Mouse (Mus musculus): ENCODE results near the gene Gm49395. TPM values are rescaled to one million over a fixed set of nuclear protein-coding genes. Genes with fewer than 3 reads are reported as not detected.

Gene Gm49395
- total RNA-seq, 4 experiments from 2014 or later: 4.4 to 10.0 (median 8.7) TPM

DNA sequence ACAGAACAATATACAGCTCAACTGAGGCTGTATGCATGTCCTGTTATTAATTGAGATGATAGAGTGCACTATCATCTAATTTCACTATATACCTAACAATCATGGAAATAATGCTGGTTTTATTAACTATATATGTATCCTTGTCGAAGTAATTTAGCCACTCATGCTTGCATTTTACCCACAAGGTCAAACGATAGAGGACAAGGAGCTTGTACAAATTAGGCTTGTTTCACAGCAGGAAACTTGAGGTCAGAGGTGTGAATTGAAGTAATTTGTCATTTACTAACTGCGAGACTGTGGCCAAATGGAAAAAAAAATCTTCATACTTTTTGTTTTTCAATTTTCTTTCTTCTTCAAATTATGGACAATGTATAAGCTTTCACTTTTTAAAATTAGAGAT, 3.5 kb downstream of the Gm49395 start:
- no peak for DNase-seq

DNA sequence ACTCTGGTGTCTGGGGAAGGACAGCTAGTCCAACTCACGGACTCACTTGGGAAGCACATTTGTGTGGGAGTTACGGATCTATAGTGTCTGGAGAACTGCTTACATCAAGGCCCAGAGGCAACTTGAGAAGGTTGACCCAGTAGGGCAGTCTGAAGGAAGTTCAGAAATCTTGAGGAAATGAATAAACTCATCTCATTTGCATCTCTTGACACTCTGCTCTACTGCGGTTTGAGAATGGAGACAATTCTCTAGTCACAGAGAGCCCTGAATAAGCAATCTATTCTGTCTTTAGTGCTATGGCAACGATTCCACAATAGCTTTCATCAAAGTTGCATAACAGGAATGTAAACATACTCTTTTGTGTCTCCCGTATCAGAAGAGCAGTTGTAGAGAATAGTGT, 4.8 kb downstream of the Gm49395 start:
- DNase-seq: no peak

DNA sequence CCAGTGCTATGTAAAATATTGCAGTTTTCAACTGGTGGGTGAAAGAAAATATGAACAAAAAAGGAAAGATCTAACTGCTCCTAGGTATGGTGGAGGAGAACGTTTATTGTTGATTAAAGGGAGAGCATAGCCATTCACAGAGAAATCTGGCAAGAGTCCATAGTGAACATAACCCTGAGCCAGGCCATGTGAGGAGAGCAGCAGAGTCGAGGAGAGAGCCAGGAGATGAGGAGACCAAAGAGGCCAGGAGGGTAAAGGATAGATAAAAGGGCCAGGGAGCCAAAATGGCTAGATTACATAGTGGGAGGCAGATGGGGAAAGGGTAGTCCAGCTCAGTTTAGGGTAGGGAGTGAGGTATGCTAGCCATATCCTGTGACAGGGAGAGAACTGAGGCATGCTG, 5.5 kb downstream of the Gm49395 start:
- DNase-seq: no peak

DNA sequence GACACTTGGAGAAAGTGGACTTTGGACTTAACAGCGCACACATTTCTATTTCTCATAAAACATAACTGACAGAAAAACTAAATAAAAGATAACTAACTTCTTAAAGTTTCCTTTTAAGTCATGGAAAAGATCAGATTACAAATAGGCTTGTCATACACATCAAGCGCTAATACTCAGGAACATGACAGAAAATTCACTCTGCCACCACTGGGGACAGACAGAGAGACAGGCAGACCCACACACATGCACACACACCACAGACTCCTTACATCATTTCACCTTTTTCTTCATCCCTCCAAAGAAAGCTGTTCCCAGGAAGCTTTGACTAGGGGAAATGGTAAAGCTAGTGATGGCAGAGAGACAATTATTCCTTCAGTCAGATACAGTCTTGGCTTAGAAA, 6.3 kb downstream of the Gm49395 start:
- no peak for DNase-seq

DNA sequence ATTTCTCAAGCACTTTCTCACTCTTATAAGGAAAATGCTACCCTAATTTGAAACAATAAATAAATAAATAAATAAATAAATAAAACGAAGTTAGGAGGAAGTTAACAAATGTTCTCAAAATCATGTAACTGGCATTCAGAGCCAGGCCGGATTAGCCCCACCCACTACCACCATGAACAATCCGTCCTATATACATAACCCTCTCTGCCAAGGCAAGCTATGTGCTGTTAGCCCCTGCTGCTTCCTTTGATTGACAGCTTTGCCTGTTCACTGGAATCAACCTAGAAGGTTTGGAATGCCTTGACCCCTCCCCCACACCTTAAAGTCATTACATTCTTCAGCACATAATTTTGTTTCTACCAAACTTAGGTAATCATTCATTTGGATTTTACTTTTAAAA, 10.2 kb downstream of the Gm49395 start:
- no peak for DNase-seq

DNA sequence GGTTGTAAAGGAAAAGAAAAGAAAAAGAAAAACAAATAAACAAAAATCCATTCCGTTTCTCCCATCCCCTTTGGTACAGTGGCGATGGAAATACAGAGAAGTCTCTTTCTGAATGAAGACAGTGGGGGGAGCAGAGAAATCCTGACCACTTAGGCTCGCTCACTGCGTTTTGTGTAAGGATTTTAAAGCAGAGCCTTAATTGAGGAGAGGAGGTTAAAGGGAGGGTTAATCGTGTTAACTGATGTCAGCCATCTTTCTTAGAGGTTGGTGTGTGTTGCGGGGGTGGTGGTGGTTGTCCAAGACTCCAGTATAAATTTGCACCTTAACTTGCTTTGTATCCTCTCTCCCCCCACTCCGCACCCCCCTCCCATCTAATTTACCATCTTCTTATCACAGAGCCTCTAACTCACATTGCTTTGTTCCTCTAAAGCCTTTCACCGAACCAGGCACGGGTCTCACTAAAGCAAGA, 10.7 kb downstream of the Gm49395 start:
- DNase-seq: no peak

DNA sequence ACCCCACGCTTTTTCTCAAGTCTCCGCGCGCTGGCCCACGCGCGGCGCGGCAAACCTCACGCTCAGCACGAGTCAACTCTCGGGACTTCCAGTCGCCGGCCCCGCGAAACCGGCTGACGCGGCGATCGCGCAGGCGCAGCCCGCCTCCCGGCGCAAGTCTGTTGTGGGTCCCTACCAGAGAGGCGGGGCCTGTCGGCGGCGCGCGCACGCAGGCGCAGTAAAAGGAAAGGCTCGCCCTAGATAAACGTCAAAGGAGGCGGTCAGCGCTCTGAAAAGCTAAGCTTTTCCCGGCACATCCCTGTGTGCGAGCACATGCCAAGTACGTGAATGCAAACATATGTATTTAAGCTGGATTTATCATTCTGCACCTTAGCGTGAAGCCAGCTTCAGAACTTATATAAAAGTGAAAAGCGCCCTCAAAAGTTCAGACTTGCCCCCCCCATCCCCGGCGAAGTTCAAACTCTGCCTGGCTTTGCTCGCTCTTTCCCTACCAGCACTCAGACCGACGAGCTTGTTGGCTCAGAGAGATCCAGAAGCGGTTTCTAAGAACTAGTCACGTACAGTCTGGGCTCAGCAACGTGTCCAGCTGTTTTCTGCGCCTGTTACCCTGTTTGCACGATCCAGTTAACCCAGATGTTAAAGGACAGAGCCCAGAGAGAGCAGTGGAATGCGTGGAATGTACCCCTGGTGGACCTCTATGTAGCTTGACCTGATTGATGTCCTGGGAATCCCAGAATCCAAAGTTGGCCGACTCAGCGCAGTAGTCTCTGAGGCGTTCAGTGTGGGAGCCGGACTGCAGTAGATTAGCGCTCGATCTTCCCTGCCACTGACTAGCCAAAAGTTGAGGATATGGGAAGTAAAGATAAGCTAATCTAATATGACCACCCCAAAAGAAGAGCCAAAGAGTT, 11.4 kb downstream of the Gm49395 start, which contains the start of gene Pelo:
Gene Pelo, minus strand, starts transcription at position 118 of the 908 bp plus-strand sequence.
- DNase-seq: peak; percentile 95

DNA sequence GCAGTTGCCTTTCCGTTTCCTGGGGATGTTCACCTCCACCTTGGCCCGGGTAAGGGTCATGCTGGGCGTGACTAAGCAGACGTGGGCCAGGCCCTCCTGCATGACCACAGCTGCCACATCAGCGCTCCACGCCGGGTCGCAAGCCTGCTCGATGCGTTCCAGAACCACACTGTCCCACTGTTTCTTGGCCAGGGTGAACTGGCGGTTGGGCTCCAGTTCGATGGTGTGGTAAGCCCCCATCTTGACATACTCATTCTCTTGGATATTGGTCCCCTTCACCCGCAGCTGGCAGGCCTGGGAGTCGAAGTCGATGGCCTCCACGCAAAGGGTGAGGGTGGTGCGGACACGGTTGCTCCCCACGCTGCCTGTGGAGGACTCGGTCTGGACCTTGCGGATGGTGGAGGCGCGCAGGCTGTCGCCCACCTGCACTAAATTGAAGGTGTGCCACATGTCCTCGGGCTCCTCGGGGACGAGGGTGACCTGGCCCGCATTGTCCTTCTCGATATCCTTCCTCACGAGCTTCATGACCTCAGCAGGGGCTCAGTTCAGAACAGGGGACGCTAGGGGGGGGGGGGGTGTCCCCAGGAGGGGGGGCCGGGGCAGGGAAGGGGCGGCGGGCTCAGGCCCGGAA, 12.2 kb downstream of the Gm49395 start:
- peak; percentile 31 for DNase-seq

DNA sequence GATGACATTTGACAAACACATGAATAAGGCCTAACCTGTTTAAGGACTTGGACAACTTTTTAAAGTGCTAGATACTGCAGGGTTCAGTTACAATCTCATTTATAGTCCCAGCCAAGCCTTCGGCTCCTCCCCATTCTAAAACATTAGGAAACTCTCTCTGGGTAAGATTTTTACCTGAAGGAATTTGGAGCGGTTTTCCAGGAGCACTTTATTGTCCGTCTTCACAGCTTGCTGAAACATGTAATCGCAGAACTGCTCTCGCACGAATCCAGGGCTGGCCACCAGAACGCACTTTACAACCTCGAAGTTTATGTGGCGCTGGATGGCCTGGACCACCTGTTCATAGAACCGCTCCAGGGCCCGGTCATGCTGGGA, 12.7 kb downstream of the Gm49395 start:
- no peak for DNase-seq

DNA sequence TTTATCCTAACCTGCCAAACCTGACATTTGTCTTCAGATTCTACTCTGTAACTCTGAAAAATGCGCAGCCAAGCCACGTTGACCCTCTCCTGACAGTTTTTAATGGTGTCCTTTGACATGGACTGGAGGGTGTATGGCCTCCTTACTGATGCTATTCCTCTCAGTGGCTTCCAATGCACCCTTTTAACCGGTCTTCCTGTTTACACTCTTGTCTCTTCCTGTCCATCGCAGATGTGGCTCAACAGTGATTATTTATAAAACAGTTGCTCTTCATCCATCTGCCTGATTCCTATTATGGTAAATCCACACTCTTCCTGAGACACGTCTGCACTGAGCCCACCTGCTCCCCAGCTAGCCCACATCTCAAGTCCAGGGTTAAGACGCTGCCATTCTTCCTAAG, 15.7 kb downstream of the Gm49395 start:
- DNase-seq: no peak

DNA sequence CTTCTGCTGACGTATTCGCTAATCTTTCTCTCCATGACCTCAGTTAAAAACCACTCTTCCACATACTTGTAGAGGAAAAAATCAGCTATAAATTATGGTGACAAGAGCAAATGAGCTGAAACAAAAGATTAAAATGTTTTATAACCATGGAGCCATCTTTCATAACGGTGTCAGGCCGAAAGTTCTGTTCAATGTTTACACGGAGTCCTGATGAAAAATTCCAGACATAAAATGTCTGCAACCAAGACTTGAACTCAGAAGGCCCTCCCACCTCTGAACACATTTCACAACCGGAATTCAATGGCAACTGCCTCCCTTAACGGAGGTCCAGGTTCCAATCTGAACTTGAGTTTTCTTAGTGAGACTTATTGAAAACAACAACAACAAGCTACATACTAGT, 19.4 kb downstream of the Gm49395 start:
- no peak for DNase-seq

DNA sequence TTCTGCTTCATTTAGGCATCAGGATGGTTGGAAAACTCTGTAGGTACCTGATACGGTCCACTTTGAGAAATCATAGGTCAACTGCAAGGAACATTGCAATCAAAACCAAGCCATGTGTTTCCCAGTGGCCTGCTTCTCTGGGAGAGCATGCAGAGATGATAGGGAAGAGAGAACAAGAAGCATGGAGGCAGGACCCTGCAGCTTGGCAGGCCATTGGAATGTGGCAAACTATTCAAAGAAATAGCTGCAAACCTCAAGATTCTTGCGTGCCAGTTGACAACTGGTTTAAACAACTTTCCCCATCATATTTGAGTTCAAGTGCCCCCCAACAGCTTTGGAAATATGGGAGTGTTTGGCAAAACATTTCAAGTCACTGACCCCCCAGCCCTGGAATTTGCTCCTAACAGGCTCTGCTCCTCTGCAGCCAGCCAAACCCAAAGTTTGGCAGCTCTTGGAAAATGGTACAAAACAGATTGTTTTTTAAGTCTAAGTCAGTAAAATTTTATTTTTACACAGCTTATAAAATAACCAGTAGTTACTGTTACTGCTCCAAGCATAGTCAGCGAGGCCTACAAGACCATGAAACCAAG, 21.6 kb downstream of the Gm49395 start:
- no peak for DNase-seq

DNA sequence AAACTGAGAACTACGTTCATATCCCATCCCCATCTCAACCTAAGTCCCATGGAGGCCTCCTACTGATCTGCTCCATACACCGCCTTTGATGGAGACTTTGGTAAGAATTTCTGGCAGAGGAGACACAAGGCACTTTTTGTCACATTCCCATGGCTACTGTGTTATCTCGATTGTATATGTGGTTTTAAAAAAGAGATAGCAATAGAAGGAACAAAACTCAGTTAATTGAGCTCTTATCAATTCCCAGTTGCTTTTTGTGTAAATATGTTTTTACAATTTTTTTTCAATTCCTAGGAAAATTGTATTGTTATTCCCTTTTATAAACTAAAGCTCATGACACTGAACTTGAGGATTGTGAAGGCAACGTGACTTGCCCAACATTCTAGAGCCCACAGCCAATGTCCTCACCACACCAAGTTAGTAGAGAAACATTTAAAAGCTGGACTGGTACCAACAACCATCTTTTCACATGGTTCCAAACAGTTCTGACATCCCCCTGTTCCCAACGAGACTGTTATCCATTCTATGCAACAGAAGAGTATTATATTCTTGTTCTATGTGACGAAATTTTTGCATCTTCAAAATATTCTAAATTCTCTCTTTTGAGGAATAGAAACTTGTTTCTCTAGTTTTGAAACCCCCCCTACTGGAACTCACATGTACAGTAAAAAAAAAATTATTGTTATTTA, 22.6 kb downstream of the Gm49395 start:
- DNase-seq: no peak

DNA sequence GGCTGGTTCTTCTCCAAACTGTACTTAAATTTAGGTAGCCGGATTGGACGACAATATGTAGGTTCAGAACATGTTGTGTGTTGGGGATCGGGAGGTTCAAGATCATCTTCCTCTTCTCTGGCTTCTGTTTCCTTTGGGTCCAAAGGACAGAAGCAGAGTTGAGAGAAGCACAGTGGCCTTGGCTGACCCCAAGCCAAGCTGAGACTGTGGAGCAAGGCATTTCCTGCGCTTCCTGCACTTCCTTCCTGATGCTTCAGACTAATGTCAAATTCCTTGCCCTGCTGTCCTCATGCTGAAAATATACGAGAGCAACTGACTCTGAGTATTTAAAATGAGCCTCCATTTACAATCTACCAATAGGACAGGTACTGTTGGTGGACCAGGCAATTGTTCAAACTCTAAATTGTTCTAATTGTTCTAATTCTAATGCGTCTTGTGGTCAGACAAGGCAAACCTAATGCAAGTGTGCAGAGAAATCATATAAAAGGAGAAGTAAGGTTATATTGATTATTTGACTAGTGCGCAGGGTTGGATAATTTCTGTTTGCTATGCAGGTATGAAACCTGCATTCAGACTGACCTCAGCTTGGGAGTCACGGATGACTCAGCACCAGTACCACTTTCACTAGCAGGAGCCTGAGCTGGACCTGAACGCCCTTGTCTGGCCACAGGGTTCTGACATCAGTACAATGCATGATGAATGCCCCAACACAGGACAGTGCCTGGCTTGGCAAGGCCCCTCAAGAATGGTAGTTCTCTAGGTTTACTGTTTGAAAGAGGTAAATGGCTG, 24.2 kb downstream of the Gm49395 start:
- DNase-seq: no peak

DNA sequence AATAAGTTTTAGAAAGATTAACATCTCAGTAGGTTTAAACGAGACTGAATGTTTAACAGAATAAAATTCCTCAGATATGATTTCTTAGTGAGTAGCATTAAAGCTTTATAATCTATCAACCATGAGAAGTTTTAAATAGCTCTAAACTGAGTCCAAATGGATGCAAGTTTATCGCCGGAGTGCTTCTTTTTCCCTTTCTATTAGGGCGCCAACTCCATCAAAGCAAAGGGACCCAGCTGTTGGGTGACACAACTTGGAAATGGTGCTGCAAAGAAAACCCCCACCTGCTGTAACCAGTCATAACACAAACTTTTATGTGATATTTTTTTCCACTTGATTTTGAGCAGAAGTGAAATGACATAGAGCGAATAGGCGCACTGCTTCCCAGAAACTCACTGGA, 29.3 kb downstream of the Gm49395 start:
- DNase-seq: no peak

DNA sequence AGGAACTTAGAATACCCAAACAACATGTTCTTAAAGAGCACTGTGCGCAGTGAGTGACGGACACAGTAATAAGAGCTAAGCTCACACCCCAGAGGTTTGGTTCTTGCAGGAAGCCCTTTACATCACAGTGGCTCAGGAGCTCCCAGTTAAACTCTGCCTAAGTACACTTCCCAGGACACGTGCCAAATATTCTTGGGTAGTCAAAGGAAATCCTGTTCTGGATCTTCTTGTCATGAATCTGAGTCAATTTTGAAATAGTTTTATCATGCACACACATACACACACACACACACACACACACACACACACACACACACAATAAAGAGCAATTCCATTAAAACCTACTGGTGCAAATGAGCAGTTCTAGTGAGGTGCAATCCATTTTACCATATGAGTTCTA, 30.3 kb downstream of the Gm49395 start:
- no peak for DNase-seq

DNA sequence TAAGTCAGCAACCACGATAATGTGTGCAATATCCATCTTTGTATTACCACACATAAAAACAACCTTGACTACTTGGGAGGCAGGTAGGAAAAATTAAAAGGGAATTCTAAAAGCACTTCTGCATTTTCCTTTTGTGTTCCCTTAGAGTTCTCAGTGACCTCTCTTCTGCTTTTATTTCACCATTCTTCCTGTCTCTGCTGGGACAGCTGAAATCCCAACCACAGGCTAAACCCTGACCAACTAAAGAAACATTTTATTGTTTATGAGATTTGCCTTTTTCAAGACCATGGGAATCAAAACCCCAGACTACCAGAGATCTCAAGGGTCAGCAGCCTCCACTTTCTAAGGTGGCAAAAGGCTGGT, 33.8 kb downstream of the Gm49395 start:
- DNase-seq: no peak

DNA sequence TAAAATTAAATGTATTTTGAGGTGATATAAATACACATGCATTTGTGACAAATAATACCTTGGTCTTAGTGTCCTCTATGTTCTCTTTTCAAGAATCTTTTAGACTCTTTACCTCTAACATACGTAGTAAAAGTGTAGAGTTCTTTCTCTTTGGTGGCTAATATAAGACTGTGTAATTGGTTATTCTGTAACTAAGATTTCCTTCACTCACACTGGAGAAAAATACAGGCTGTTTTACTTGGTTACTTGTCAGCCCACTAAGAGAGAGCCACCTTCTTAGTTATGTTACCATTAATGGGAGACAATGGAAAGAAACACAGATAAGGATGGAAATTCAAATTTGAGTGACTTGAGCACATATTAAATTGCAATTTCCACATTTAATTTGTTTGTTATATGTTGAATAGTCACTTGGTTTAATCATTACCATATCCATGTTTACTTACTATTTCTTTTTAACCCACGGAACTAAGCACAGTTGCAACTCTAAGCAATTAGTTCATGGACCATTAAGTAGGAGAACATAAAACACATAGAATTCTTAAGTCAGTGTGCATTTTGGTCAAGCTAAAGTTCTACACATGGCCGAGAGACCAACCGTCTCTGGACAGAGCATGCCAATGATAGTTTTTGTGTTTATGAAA, 34.3 kb downstream of the Gm49395 start:
- DNase-seq: no peak

DNA sequence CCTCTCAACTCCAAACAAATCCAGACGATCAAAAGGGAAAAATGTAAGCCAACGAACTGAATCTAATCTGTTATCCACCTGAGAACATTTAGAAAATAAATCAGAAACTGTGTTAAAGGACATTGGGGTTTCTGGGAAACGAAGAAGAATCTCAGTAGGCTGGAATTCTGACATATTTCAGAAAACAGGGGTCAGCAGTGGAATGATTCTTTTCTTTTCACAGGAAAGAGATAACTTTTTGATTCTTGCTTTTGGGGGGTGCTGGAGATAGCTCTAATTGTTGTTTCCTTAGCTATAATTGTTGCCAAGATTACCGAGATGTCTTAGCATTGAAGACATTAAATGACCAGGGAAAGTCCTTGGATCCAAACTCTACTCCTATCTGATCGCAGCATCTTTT, 44.2 kb downstream of the Gm49395 start:
- no peak for DNase-seq

DNA sequence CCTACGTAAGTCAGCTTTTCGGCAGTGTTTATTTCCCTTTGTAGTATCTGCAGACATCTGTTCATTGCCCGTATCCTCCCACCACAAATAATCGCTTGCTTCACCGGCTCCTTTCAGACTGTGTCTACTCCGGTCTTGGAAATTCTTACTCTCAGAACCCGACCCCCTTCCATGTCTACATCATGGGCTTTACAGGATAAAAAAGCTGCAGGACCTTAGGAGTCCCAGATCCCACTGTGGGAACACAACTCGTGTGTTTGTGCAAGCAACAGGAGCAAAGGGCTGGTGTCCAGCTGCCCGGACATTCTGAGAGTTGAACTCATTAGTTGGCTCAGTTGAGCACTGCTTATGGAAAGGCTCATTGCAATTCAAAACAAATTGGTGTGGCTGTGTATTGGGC, 46.9 kb downstream of the Gm49395 start:
- no peak for DNase-seq

DNA sequence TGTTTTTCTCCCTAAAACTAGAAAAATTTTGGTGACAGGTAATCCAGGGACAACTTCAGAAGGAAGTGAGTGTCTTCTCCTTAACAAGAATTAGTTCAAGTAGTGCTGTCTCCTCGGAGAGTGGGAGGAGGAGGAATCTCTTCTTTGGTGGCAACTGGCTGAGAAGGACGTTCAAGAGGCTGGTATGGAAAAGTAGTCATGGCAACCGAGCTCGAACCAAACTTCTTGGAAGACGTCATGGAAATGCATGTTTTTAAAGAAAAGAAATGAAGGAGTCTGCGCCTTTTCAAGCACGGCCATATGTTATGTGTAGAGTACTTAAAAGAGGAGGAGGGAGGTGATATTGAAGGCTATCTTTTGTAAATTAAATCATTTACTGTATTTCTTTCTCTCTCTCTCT, 49.2 kb downstream of the Gm49395 start:
- no peak for DNase-seq

All from adrenal gland, adult 8-10 months (tissue).